Mouse (Mus musculus): ENCODE results near the gene Ern2. TPM values are rescaled to one million over a fixed set of nuclear protein-coding genes. Genes with fewer than 3 reads are reported as not detected.

Ern2 gene
- polyA plus RNA-seq, 1 experiment from 2014 or later, result 0.05 TPM

DNA sequence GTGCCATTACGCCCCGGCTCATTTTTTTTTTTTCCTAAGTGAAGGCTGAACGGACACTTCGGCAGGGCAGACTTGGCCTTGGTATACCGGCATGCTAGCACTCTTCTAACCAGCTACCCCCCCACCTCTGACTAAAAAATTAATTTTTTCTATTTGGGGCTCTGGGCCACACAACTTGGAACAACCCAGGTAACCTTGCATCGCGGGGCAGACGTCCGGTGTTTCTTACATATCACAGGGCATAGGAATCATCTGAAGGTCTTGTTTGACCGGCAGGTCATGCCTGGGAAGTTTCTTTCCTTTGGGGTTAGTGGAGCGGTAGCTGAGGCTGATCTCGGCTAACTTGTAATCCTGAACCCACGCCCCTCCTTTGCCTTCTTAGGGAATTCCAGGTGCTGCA lies 27.5 kb downstream of the Ern2 start:
- ATAC-seq (ENCODE audit: low FRiP score, low read depth), result no peak
- peak overlapping the region; percentile 77 for H3K9ac ChIP-seq
- peaks cover 46% of the 10 kb centered on the region for H3K4me1 ChIP-seq
- H3K36me3 ChIP-seq, result peaks cover 27% of the 10 kb centered on the region
- H3K4me2 ChIP-seq (replicated peaks), result peak overlapping the region; percentile 92
- peak overlapping the region; percentile 72 for H3K4me3 ChIP-seq
- H3K9me3 ChIP-seq, result no peaks in the 10 kb centered on the region
- no peaks in the 10 kb centered on the region for H3K27me3 ChIP-seq
- WGBS, result 6% methylated on average over 13 of the region's 13 CpGs
- H3K27ac ChIP-seq, result peak overlapping the region; percentile 85

DNA sequence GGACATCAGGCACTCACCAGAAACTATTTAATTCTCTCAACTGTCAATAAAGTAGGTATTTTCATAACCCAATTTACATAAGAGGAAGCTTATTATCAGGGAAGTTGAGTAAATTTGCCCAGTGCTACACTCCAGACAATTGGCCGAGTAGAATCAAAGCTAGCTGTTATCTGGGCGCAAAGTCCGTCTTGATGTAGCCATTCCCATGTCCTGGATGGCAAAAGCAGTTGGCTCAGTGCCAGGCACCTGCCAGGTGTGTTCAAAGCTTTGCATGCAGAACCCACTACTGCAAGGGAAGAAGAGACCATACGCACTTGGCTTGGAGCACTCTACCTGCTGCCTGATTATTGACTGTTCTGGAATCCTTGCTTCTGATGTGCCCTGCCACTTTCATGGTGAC lies 33.5 kb downstream of the Ern2 start:
- ATAC-seq (ENCODE audit: low FRiP score, low read depth), result no peak
- Histone ChIP-seq H3K4me1 (peaks cover 4% of the 10 kb centered on the region; the same call in 1 of the 2 replicates), H3K27ac (no peak overlapping the region), H3K4me3 (no peak overlapping the region), H3K9me3 (no peaks in the 10 kb centered on the region), H3K9ac (no peak overlapping the region), H3K36me3 (peaks cover 34% of the 10 kb centered on the region), H3K4me2 (replicated peaks) (no peak overlapping the region), H3K27me3 (no peaks in the 10 kb centered on the region)
- 88% methylated on average over 4 of the region's 4 CpGs for WGBS

GRCm38 (mm10) chr7:122140991-122141390 lies 45.0 kb downstream of the Ern2 start:
- H3K36me3 ChIP-seq, result peaks cover 93% of the 10 kb centered on the region

GRCm38 (mm10) chr7:122138190-122138589 lies 47.8 kb downstream of the Ern2 start:
- no peak for ATAC-seq (ENCODE audit: low FRiP score, low read depth)
- Histone ChIP-seq H3K27me3 (no peaks in the 10 kb centered on the region), H3K4me2 (replicated peaks) (no peak overlapping the region), H3K36me3 (peaks cover 82% of the 10 kb centered on the region), H3K9ac (no peak overlapping the region), H3K27ac (no peak overlapping the region), H3K4me1 (peaks cover 7% of the 10 kb centered on the region), H3K4me3 (no peak overlapping the region), H3K9me3 (no peaks in the 10 kb centered on the region)
- 94% methylated on average over 5 of the region's 5 CpGs for WGBS

More at GRCm38 (mm10) chr7:122140991-122141390, 45.0 kb downstream of the Ern2 start:
- Histone ChIP-seq H3K4me2 (replicated peaks) (no peak overlapping the region), H3K9ac (no peak overlapping the region), H3K4me1 (no peaks in the 10 kb centered on the region), H3K9me3 (no peaks in the 10 kb centered on the region), H3K4me3 (no peak overlapping the region), H3K27me3 (no peaks in the 10 kb centered on the region), H3K27ac (no peak overlapping the region)
- ATAC-seq (ENCODE audit: low FRiP score, low read depth), result no peak

DNA sequence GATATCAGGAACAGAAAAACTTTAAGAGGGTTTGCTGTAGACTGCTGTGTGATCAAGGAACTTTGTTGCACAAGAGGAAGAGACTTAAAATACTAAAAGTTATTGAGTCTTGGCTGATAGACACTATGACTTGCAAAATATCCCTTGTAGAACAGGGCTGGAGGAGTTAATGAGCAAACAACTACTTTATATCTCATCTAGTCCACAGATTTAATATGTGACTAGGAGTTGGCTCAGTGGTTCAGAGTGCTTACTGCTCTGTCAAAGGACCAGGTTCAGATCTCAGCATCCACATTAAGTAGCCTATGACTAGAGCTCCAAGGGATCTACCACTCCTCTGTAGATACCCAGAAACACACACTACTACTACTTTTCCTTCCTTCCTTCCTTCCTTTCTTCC lies 48.9 kb downstream of the Ern2 start:
- H3K27ac ChIP-seq, result no peak overlapping the region
- H3K4me1 ChIP-seq, result peaks cover 9% of the 10 kb centered on the region
- ATAC-seq (ENCODE audit: low FRiP score, low read depth), result no peak
- no peak overlapping the region for H3K4me3 ChIP-seq
- no peaks in the 10 kb centered on the region for H3K27me3 ChIP-seq
- H3K4me2 ChIP-seq (replicated peaks), result no peak overlapping the region
- no peak overlapping the region for H3K9ac ChIP-seq
- no peaks in the 10 kb centered on the region for H3K9me3 ChIP-seq
- H3K36me3 ChIP-seq, result peaks cover 73% of the 10 kb centered on the region

GRCm38 (mm10) chr7:122135070-122135469 lies 50.9 kb downstream of the Ern2 start:
- no peak for ATAC-seq (ENCODE audit: low FRiP score, low read depth)
- no peaks in the 10 kb centered on the region for H3K9me3 ChIP-seq
- peaks cover 14% of the 10 kb centered on the region for H3K4me1 ChIP-seq
- peaks cover 53% of the 10 kb centered on the region for H3K36me3 ChIP-seq
- WGBS, result 73% methylated on average over 10 of the region's 10 CpGs
- no peak overlapping the region for H3K4me2 ChIP-seq (replicated peaks)
- H3K27ac ChIP-seq, result no peak overlapping the region
- no peaks in the 10 kb centered on the region for H3K27me3 ChIP-seq
- H3K4me3 ChIP-seq, result no peak overlapping the region
- no peak overlapping the region for H3K9ac ChIP-seq

DNA sequence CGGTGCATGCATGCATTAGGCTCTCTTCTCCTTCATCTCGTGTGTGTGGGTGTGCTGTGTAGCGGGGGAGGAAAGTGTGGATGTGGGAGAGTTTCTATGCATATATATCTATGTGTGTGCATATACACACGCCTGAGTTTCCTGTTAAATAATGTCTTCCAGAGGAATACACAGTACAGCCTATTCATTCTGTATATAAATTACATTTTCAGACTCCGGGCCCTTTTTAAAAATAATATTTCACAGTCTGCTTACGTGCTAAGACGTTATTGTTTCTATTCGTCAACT lies 52.7 kb downstream of the Ern2 start:
- Histone ChIP-seq H3K27ac (peak overlapping the region; percentile 73; the same call in 1 of the 2 replicates), H3K36me3 (peaks cover 37% of the 10 kb centered on the region), H3K4me2 (replicated peaks) (peak overlapping the region; percentile 70), H3K4me3 (peak overlapping the region; percentile 90), H3K4me1 (peaks cover 14% of the 10 kb centered on the region), H3K27me3 (no peaks in the 10 kb centered on the region), H3K9ac (peak overlapping the region; percentile 89), H3K9me3 (no peaks in the 10 kb centered on the region)
- no peak for ATAC-seq (ENCODE audit: low FRiP score, low read depth)
- WGBS, result 20% methylated on average over 8 of the region's 8 CpGs

GRCm38 (mm10) chr7:122132497-122133337 lies 53.3 kb downstream of the Ern2 start, which contains the start of the genes Palb2 and Dctn5:
TSS of gene Palb2 (minus strand) at chr7:122132985.
TSS of gene Dctn5 (plus strand) at chr7:122133041.
- Histone ChIP-seq H3K36me3 (peaks cover 37% of the 10 kb centered on the region), H3K4me3 (peak within 1 kb of the TSS; percentile 90), H3K9me3 (no peaks in the 10 kb centered on the region), H3K4me1 (peaks cover 14% of the 10 kb centered on the region), H3K4me2 (replicated peaks) (peak within 1 kb of the TSS; percentile 70), H3K27me3 (no peaks in the 10 kb centered on the region), H3K27ac (peak within 1 kb of the TSS; percentile 73; the same call in 1 of the 2 replicates), H3K9ac (peak within 1 kb of the TSS; percentile 89)
- under 1% methylated on average over 54 of the region's 54 CpGs for WGBS
- peak; percentile 97 for ATAC-seq (ENCODE audit: low FRiP score, low read depth)

GRCm38 (mm10) chr7:122131834-122132233 lies 54.2 kb downstream of the Ern2 start:
- peak overlapping the region; percentile 70 for H3K4me2 ChIP-seq (replicated peaks)
- H3K36me3 ChIP-seq, result peaks cover 38% of the 10 kb centered on the region
- no peak for ATAC-seq (ENCODE audit: low FRiP score, low read depth)
- H3K27me3 ChIP-seq, result no peaks in the 10 kb centered on the region
- peak overlapping the region; percentile 90 for H3K4me3 ChIP-seq
- no peak overlapping the region for H3K27ac ChIP-seq
- peaks cover 14% of the 10 kb centered on the region for H3K4me1 ChIP-seq
- H3K9me3 ChIP-seq, result no peaks in the 10 kb centered on the region
- H3K9ac ChIP-seq, result peak overlapping the region; percentile 89; the same call in 1 of the 2 replicates

DNA sequence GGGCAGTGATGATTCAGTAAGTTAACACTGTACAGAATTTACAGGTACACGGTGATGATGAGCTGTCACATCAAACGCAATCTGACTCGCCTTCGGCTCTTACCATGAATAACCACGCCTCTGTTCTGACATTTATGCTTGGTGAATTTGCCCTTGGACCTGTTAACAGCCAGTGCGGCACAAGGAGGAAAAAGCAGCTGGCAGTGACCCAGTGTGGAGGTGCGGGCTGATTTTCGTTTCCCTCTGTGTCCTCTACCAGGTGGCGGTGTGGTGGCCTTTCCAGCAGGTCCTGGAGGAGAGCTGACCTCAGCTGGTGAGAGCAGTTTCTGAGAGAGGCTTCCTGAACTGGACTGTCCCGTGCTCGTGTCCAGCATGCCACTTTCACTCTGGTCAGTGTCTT lies 59.1 kb downstream of the Ern2 start:
- Histone ChIP-seq H3K4me3 (no peak overlapping the region), H3K4me2 (replicated peaks) (no peak overlapping the region), H3K4me1 (0 out of 2 replicates have a peak, but pooled peaks cover 4% of the 10 kb centered on the region), H3K27me3 (no peaks in the 10 kb centered on the region), H3K36me3 (peaks cover 45% of the 10 kb centered on the region), H3K9ac (no peak overlapping the region), H3K9me3 (no peaks in the 10 kb centered on the region), H3K27ac (no peak overlapping the region)
- WGBS, result 92% methylated on average over 11 of the region's 11 CpGs
- no peak for ATAC-seq (ENCODE audit: low FRiP score, low read depth)

- no peaks in the 10 kb centered on the region for H3K27me3 ChIP-seq
- no peak overlapping the region for H3K9ac ChIP-seq
- H3K4me3 ChIP-seq, result no peak overlapping the region
- peaks cover 56% of the 10 kb centered on the region for H3K36me3 ChIP-seq
- H3K4me2 ChIP-seq (replicated peaks), result no peak overlapping the region
- H3K4me1 ChIP-seq, result no peaks in the 10 kb centered on the region
- WGBS, result 77% methylated on average over 8 of the region's 8 CpGs
- ATAC-seq (ENCODE audit: low FRiP score, low read depth), result no peak
- H3K9me3 ChIP-seq, result no peaks in the 10 kb centered on the region
- no peak overlapping the region for H3K27ac ChIP-seq
These were observed 60.4 kb downstream of the Ern2 start for GRCm38 (mm10) chr7:122125636-122126035.

DNA sequence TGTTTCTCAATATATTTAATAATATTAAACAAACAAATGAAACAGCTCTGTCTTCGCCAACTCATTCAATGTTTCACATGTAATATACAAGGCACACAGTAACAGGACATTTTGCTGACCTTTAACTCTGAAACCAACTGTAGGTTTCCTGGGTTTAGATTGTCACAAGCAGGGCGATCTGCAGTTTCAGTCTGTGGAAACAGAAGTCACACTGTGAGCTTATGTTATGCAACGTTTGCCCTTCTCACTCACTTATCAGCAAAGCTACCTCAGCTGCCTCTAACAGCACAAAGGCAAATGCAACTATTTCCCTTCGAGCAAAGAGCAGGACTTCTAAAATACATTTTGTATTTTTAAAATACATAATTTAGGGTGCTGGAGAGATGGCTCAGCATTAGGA lies 62.5 kb downstream of the Ern2 start:
- no peak overlapping the region for H3K4me2 ChIP-seq (replicated peaks)
- ATAC-seq (ENCODE audit: low FRiP score, low read depth), result no peak
- no peak overlapping the region for H3K9ac ChIP-seq
- no peak overlapping the region for H3K27ac ChIP-seq
- H3K36me3 ChIP-seq, result peaks cover 68% of the 10 kb centered on the region
- WGBS, result 83% methylated on average over 4 of the region's 4 CpGs
- no peaks in the 10 kb centered on the region for H3K27me3 ChIP-seq
- H3K4me3 ChIP-seq, result no peak overlapping the region
- H3K4me1 ChIP-seq, result no peaks in the 10 kb centered on the region
- H3K9me3 ChIP-seq, result no peaks in the 10 kb centered on the region
